Mouse (Mus musculus) liver, embryonic 14.5 days (tissue): ENCODE data around the gene Adgrl1. TPM values are rescaled to one million over a fixed set of nuclear protein-coding genes. Genes with fewer than 3 reads are reported as not detected.

Source experiments
- ATAC-seq: fragments of 200-750 bp; cut with Nextera tagmentation; 2 replicates; pipeline ENCODE4 v1.8.0; 2017; ENCODE audit warnings: moderate number of reproducible peaks, mild to moderate bottlenecking, moderate library complexity; ENCODE audit not compliant: insufficient read depth
- DNase-seq, 3 experiments: peaks; one replicate each; pipeline ENCODE4 v3.0.0-alpha.2; 2012 to 2013; ENCODE audit warnings: low read depth in 3 of 3, low spot score in 3 of 3
- H3K27ac ChIP-seq: fragments of 300-500 bp; sonication (generic); 2 replicates; pipeline ENCODE4 v1.5.1; 2014; ENCODE audit warnings: moderate library complexity, mild to moderate bottlenecking, control low read depth, inconsistent platforms
- H3K27me3 ChIP-seq: fragments of 300-500 bp; sonication (generic); 2 replicates; pipeline ENCODE4 v1.6.1; 2014; ENCODE audit warnings: mild to moderate bottlenecking, low read length, moderate library complexity; ENCODE audit not compliant: control insufficient read depth, insufficient read depth
- H3K36me3 ChIP-seq: fragments of 300-500 bp; sonication (generic); replicated peaks from 2 replicates; pipeline ENCODE4 v1.6.1; 2014; ENCODE audit warnings: low read depth; ENCODE audit not compliant: control insufficient read depth, insufficient read depth
- H3K4me1 ChIP-seq, 2 experiments: fragments of 200-500 bp in 1 of 2; fragments of 300-500 bp in 1 of 2; sonication (generic) in 1 of 2; replicated peaks; 2 replicates each; pipeline ENCODE4 v1.6.1; 2012 to 2014; ENCODE audit warnings: antibody characterized with exemption in 1 of 2, inconsistent platforms in 1 of 2, low read length in 1 of 2; ENCODE audit not compliant: control insufficient read depth in 2 of 2, insufficient read depth in 2 of 2
- H3K4me2 ChIP-seq: fragments of 300-500 bp; sonication (generic); 2 replicates; pipeline ENCODE4 v1.6.1; 2014; ENCODE audit warnings: low read depth, mild to moderate bottlenecking, control low read depth, moderate library complexity
- H3K4me3 ChIP-seq, 2 experiments: fragments of 200-500 bp in 1 of 2; fragments of 300-500 bp in 1 of 2; sonication (generic) in 1 of 2; 2 replicates each; pipeline ENCODE4 v1.5.1; 2012 to 2014; ENCODE audit warnings: low read depth in 2 of 2, low read length in 2 of 2, mild to moderate bottlenecking in 2 of 2, control low read depth in 1 of 2, inconsistent platforms in 1 of 2, moderate library complexity in 1 of 2; ENCODE audit not compliant: insufficient read depth in 1 of 2
- H3K9ac ChIP-seq: fragments of 300-500 bp; sonication (generic); replicated peaks from 2 replicates; pipeline ENCODE4 v1.6.1; 2014; ENCODE audit warnings: mild to moderate bottlenecking, control low read depth, moderate library complexity
- H3K9me3 ChIP-seq: fragments of 300-500 bp; sonication (generic); 2 replicates; pipeline ENCODE4 v1.6.1; 2016; ENCODE audit warnings: low read length, mixed read lengths; ENCODE audit not compliant: control insufficient read depth
- CTCF ChIP-seq: IDR thresholded peaks from 2 replicates; pipeline ENCODE4 v1.5.1; 2016; ENCODE audit warnings: antibody characterized with exemption, low read depth, control low read depth
- EP300 ChIP-seq: IDR thresholded peaks from 2 replicates; pipeline ENCODE4 v1.6.1; 2016; ENCODE audit warnings: antibody characterized with exemption, low read depth
- WGBS: fragments of 180-500 bp; shearing (Covaris S2); extraction: QIAGEN DNeasy Blood & Tissue Kit; methylation state at CpG from one replicate; pipeline ENCODE4 v1.1.7; 2014; ENCODE audit not compliant: insufficient replicate concordance; 5-methylcytosine and 5-hydroxymethylcytosine counted together
- polyA plus RNA-seq, 2 experiments: library from polyadenylated mRNA; depleted of rRNA in 1 of 2; stranded (reverse) in 1 of 2; unstranded in 1 of 2; fragments of >200 nt; fragmentation: Nextera tagmentation in 1 of 2; extraction: Ambion mirVana in 1 of 2; gene quantifications; 2 replicates each; pipeline versions ENCODE4 v1.2.1 to v1.2.3; 2012 to 2014

The Adgrl1 gene
- polyA plus RNA-seq, 2 experiments, result 1.2 to 4.5 TPM

DNA sequence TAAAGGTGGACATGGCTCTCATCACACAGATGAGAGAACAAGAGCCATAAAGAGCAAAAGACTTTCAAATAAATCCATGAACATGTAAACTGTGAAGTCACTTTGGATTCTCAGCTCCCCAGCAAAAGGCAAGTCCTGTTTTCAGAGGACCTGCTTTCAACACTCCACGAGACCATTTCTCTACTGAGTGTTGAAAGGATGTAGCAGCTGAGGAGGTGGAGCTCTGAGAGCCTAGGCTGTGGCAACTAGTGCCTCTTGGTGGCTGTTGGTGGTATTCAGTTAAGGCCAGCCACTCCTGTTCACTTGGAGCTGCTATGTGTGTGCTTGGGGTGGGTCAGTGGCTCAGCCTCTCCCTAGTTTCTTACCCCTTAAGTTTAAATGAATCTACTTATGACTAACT lies 56.9 kb downstream of the Adgrl1 start:
- Histone ChIP-seq H3K9me3 (no peaks in the 10 kb centered on the region), H3K27me3 (no peaks in the 10 kb centered on the region), H3K36me3 (peaks cover 5% of the 10 kb centered on the region), H3K9ac (peak overlapping the region; percentile 83), H3K27ac (no peak overlapping the region), H3K4me1 (peaks cover 12% of the 10 kb centered on the region in 2 experiments), H3K4me2 (peak overlapping the region; percentile 98), H3K4me3 (peak overlapping the region; percentile 77 to 79)
- peak; percentile 76 for TF ChIP-seq CTCF
- no peak for TF ChIP-seq EP300
- 12% methylated on average over 1 of the region's 1 CpGs for WGBS
- no peak for ATAC-seq
- peak; percentile 45 to 58 (median 50) for DNase-seq

DNA sequence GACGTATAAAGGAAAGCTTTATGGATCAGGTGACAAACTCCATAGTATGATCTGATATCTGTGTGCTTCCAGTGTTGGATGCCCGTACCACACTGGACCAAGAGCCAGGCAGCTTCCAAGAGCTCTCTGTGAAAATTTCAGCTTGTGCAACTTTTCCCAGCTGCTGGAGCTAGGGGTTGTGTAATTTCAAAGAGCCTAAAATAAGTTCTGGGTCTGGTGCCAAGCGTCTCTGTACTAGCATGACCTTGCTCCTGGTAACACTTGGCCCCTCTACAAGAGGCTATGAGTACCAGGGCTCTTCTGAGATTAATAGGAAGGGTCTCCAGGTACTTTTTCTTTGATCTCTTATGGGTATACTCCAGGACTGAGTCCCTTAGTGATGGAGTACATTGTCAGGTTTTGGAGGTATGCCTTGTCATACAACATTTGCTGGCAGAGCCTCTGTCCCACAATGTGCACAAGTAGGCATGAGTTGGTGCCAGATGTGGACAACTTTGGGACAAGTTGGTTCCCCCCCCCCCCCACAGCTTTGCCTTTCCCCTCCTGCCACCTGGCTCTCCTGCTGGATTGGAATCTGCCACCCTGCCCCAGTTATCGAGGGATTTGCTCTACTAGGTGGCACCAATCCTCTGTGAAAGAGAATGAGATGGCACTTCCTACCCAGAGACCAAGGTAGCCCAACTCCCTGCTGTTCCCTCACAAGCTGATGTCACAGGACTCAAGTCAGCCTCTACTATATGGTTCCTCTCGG lies 64.3 kb downstream of the Adgrl1 start:
- TF ChIP-seq EP300, result no peak
- no peak for TF ChIP-seq CTCF
- no peaks in the 10 kb centered on the region for H3K9me3 ChIP-seq
- peaks cover 48% of the 10 kb centered on the region for H3K36me3 ChIP-seq
- H3K4me3 ChIP-seq, result no peak overlapping the region
- DNase-seq, result no peak
- 86% methylated on average over 5 of the region's 5 CpGs for WGBS
- no peak overlapping the region for H3K9ac ChIP-seq
- no peak overlapping the region for H3K27ac ChIP-seq
- no peak for ATAC-seq
- no peak overlapping the region for H3K4me2 ChIP-seq
- H3K27me3 ChIP-seq, result no peaks in the 10 kb centered on the region
- no peaks in the 10 kb centered on the region for H3K4me1 ChIP-seq

DNA sequence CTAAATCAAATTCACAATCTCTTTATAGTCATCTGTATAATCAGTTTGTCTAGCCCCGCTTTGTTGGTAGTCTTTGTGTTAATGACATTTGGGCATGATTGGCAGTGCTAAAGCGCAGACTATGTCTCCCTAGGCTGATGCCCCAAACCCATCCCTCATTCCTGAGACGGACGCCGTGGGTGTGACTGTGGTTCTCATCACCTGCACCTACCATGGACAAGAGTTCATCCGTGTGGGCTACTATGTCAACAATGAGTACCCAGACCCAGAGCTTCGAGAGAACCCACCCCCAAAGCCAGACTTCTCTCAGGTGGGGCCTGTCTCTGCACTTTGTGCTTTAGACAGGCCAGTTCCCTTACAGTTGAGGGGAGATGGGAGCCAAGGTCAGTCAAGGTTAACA lies 67.8 kb downstream of the Adgrl1 start:
- TF ChIP-seq CTCF (no peak), EP300 (no peak)
- H3K4me1 ChIP-seq, result peaks cover 0 to 8% of the 10 kb centered on the region in 2 experiments; a peak in 3 of 4 replicates
- no peak overlapping the region for H3K27ac ChIP-seq
- DNase-seq (no peak), ATAC-seq (no peak)
- H3K4me2 ChIP-seq, result no peak overlapping the region
- no peaks in the 10 kb centered on the region for H3K27me3 ChIP-seq
- no peak overlapping the region for H3K9ac ChIP-seq
- 85% methylated on average over 7 of the region's 7 CpGs for WGBS
- H3K9me3 ChIP-seq, result no peaks in the 10 kb centered on the region
- H3K4me3 ChIP-seq, result no peak overlapping the region
- peaks cover 61% of the 10 kb centered on the region for H3K36me3 ChIP-seq

DNA sequence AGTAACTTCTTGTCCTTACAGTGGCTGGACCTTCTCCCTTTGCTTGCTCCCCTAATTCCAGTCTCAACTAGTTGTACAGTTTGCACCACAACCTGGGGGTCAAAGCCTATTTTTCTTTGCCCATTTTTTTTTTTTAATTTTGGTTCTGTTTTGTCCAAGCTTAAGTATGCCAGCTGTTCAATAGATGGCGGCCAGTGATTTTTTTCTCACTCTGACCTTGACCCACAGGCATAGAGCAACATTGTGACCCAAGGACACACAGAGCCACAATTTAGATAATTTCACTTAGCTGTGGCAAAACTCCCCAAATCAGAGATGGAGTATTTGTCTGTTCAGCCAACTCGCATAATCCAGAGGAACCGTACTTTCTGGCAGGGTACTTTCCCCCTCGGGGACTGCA lies 71.2 kb downstream of the Adgrl1 start:
- H3K36me3 ChIP-seq, result peaks cover 45% of the 10 kb centered on the region
- no peak overlapping the region for H3K9ac ChIP-seq
- no peak for TF ChIP-seq CTCF
- no peak for TF ChIP-seq EP300
- ATAC-seq, result no peak
- H3K4me3 ChIP-seq, result no peak overlapping the region
- H3K9me3 ChIP-seq, result no peaks in the 10 kb centered on the region
- H3K4me1 ChIP-seq, result peaks cover 0 to 13% of the 10 kb centered on the region in 2 experiments; a peak in 3 of 4 replicates
- H3K27me3 ChIP-seq, result no peaks in the 10 kb centered on the region
- no peak for DNase-seq
- no peak overlapping the region for H3K27ac ChIP-seq
- 83% methylated on average over 4 of the region's 4 CpGs for WGBS
- H3K4me2 ChIP-seq, result peak overlapping the region; percentile 89

DNA sequence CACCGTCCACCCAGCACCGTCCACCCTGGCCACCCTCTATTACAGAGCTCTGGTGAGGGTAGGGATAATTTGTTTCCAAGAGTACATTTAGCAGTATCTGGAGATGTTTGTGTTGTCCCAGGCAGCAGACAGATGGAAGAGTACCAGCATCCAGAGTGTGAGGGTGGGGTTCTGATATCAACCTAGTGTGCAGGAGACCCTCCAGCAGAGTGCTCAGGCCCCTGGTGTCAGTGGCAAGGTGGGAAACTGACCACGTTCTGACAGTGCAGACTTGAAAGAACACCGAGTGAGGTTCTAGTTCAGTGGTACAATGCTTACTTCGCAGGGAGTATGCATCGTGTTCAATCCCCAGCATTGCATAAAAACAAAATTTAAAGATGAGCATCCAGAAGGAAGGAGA lies 71.8 kb downstream of the Adgrl1 start:
- ATAC-seq (no peak), DNase-seq (no peak)
- Histone ChIP-seq H3K27me3 (no peaks in the 10 kb centered on the region), H3K4me3 (peak overlapping the region; percentile 18 to 68; a peak in 2 of 4 replicates), H3K9ac (peak overlapping the region; percentile 65; the same call in 1 of the 2 replicates), H3K9me3 (no peaks in the 10 kb centered on the region), H3K36me3 (peaks cover 41% of the 10 kb centered on the region), H3K4me1 (peaks cover 0 to 13% of the 10 kb centered on the region in 2 experiments; a peak in 3 of 4 replicates), H3K27ac (peak overlapping the region; percentile 24), H3K4me2 (peak overlapping the region; percentile 89)
- 76% methylated on average over 6 of the region's 6 CpGs for WGBS
- TF ChIP-seq EP300, result no peak
- no peak for TF ChIP-seq CTCF
